Mouse (Mus musculus): ENCODE measurements at regions not wholly inside any gene's neighbourhood (a gene's known extent, or its start where the extent isn't known, plus 50 kb on each side); places are given as distances from the start of the nearest gene placed in this dataset.

DNA sequence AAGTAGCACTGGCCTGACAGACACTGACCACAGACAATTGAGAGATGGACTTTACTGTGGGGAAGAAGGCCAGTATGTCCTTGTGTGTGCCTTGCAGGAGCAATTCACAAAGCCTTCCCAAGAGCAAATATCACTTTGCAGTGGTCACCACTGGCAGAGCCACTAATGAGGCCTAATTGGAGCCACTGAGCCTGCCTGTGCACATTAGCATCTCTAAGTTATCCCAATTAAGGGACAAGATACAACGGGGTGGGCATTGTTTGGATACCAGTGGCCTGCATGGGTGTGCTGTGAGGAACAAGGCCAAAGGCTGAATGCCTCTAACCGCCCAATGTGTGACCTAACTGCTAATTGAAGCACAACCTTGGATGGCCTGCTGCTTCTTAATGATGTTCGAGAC lies 433.4 kb upstream of the Ptbp2 start:
- no peak for DNase-seq (ENCODE audit: low spot score)

DNA sequence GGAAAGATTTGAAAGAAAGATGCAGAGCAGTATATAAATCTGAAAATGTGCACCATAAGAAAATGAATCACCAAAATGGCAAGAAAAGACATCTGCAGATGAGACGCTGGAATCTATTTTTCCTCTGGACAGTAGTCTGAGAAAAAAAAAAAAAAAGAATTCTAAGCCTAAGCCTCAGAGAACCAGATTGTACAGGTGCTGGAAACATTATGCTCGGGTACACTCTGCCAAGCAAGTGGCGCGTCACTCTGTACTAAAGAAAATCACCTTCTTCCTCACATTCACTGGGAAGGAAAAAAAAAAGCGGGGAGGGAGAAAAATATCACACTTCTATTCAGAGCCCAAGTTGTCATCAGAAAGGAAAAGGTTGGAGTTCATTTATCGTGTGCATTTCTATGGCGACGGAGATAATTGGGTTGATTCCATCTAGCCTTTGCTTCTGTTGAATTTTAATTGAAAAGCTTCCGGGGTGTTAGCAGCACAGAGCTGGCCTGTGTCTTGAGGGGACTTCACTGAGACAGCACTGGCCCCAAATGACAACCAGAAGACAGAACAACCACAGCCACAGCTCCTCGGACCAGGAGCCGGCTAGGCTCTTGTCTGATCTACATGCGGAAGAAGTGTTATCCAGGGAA lies 430.5 kb upstream of the Ptbp2 start:
- DNase-seq (ENCODE audit: low spot score) = no peak

DNA sequence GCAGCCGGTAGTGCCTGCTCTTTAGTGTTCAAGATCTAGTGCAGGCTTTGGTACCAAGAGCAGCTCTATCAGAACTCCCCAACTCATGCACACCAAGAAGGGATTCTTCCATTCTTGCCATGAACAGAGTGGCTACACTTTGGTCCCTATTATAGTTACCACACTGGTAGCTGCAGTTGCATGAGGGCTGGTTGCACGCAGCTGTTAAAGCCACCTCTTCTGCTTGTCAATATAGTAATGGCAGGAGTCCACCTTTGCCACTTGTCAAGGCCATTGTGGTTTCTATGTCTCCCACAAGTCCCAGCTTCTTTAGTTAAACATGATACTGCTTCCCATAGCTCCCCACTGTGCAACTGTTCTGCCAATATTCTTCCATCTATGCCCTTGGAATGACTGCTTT lies 415.1 kb upstream of the Ptbp2 start:
- DNase-seq (ENCODE audit: low spot score) = no peak

DNA sequence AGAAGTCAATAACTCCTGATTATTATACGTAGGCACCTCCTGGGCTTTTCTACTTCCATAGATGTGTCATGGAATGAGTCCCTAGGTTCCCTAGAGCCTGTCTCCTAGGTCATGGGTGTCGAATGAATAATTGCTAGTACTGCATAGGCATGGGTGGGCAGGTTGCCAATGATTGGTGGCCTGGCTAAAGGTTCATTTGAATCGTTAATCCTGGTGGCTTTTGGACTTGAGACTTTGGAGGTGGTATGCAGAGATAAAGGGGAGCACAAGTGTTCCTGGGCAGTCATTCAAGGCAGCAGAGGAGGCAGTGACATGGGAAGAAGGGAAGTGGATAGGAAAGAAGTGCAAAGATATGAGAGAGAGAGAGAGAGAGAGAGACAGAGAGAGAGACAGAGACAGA lies 410.2 kb upstream of the Ptbp2 start:
- DNase-seq (ENCODE audit: low spot score) = no peak

DNA sequence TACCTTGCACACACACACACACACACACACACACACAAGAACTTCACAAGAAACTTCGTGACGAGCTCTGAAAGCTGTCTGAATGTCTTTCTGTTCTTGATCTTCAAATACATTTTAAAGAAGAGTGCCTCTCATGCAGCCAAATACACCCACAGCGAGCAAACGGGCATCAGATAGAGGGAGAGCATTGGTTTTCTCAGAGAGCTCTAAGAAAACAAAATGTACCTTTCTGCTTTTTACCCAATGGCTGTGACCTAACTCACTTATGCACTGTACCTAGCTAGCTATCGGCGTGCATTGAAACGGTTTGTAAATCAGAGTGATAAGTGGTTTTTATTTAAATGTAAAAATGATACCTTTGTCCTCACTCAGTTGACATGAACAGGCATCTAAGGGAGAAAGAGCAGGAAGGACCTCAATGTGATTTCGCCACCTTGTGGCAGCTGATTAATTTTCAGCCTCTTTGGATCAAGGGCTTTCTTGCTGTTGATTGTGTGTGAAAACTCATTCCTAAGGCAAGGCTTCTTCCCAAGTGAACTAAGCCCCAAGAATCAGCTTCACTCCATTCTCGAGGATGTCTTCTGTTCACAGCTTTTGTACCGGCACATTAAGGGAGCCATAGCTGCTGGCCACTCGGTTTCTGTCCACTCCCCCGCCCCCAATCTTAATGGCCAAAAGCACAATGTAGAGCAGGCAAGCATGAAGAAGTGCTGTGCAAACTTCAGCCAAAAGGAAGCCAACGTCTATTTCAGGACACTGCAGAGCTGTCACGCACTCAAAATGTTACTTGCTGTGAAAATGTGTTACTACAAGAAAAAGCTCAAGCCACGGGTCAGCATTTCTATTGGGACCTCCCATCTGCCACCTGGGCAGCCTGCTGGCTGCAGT lies 408.4 kb upstream of the Ptbp2 start:
- peak; percentile 24 for DNase-seq (ENCODE audit: low spot score)

DNA sequence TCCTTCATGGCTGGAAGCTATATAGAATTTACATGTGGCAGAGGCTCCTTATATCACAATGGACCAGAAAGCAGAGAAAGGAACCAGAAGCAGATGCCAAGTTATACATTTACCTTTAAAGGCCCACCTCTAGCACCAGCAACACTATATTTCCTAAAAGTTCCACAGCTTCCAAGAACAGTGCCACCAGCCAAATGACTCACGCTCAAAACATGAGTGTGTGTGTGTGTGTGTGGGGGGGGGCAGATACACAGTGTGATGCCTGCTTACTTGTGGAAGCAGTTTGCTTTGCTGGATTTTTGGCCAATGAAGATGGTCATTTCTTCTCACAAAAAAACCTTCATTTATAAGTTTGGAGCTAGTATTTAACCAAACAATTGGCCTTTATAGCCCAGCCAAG lies 405.3 kb upstream of the Ptbp2 start:
- no peak for DNase-seq (ENCODE audit: low spot score)

DNA sequence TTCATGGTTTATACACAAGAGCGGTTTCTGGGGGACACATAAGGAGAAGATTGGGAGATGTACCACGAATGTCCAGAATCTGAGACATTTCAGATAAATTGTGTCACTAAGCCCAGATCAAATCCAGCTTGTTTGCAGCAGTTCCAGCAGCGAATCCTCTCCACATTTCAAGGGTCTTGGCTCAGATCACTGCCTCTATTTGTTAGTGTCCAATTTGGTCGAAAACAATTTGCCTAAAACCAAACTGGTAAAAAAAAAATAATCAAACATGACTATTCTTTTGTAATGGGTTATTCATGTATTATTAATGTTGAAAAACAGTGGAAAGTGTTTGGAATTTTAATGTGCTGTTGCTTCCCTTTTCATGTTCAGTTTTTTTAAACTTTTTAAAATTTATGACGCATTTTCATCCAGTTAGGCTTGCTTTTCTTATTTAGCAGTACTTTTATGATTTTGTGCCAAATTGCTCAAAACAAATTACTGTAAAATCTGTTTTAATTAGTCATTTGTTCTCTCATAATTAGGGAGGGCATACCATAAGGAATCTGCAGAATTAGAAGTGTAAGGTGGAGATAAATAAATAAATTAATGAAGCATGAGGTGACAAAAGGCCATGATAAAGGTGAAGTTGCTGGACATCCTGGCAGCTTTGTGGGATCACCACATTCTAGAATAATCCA lies 396.8 kb upstream of the Ptbp2 start:
- no peak for DNase-seq (ENCODE audit: low spot score)

DNA sequence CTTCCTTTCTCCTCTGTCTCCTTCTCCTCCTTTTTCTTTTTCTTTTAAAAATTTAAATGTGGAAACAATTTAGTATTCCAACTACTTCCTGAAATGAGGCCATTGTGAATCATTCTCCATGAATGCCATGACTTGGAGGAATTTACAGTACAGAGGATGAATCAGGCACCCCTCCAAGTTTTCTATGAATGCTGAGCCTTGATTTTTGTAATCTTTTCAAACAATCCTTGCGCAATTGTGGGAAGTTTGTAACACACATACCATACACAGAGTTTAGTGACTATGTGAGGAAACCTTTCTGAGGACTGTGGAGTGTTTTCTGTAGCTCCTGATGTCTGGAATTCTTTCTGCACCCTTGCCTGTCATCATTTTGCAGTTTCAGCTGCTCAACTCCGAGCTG lies 391.4 kb upstream of the Ptbp2 start:
- no peak for DNase-seq (ENCODE audit: low spot score)
